Mouse (Mus musculus) lung, adult 2 months (tissue): Measurements from ENCODE around the gene Dhrs3.

Experiments
- CTCF ChIP-seq: fragments of 200-500 bp; IDR thresholded peaks from 2 replicates; pipeline ENCODE4 v1.5.1; 2011; ENCODE audit warnings: mild to moderate bottlenecking, low read length, control low read depth; ENCODE audit not compliant: insufficient read depth
- POLR2A ChIP-seq: fragments of 200-500 bp; IDR thresholded peaks from 2 replicates; pipeline ENCODE4 v1.6.1; 2011; ENCODE audit warnings: low read depth, mild to moderate bottlenecking, control low read depth, low read length, borderline replicate concordance; ENCODE audit errors: extremely low read depth

DNA sequence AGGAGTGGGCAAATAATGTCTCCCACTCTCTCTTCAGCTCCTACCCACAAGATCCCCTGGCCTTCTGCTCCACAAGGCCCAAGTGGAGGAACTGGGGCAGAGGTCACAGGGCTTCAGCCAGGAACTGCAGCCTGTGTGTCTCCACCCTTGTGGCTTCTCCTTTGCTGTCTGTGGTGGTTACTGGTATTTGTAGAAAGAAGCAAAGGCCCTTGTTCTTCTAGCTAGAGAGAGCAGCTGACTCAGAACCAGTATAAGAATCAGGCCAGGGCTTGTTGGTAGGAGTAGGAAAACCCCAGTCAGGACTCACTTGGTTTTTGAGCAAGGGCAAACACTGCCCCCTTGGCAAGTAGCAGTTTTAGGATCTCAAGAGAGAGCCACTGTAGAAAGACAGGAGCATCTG is 16.2 kb downstream of the Dhrs3 start:
- TF ChIP-seq CTCF (no peak), POLR2A (no peak)
